Mouse (Mus musculus): ENCODE results near the gene Stk11. TPM values are rescaled to one million over a fixed set of nuclear protein-coding genes. Genes with fewer than 3 reads are reported as not detected.

The Stk11 gene
- polyA plus RNA-seq, 1 experiment from 2014 or later: 15.4 TPM

- 88% methylated on average over 6 of the region's 6 CpGs for WGBS
- Histone ChIP-seq H3K4me2 (ENCODE audit: low read length) (no peak overlapping the region), H3K9ac (ENCODE audit: low read depth, low read length) (no peak overlapping the region), H3K27ac (ENCODE audit: low read length) (no peak overlapping the region), H3K9me3 (replicated peaks; ENCODE audit: control insufficient read depth, low read length, poor library complexity, severe bottlenecking) (no peaks in the 10 kb centered on the region), H3K27me3 (ENCODE audit: control insufficient read depth, insufficient read depth, low read depth, low read length) (no peaks in the 10 kb centered on the region), H3K4me1 (ENCODE audit: control insufficient read depth, insufficient read depth, low read length) (no peaks in the 10 kb centered on the region), H3K36me3 (ENCODE audit: control insufficient read depth, insufficient read depth, low read length) (no peaks in the 10 kb centered on the region), H3K4me3 (ENCODE audit: low read depth, low read length) (no peak overlapping the region)
- no peak for ATAC-seq
Measured at GRCm38 (mm10) chr10:80091527-80091926, 24.1 kb upstream of the Stk11 start.

DNA sequence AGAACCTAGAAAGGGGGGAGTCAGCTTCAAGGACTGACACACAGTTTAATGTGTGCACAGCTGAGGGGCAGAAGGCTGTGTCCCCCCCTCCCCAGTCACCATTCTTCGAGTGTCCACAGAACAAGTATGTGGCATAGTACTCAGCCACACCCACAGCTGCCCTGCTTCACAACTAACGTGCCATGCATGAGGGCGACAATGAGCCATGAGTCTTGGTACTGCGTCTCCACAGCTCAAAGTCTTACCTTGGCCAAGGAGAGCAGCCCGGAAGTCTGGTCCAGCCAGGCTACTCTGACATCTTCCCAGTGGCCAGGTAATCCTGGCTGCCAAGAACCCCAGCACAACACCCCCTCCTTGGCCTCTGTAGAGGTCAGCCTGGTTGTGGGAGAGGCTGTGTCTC, 22.9 kb upstream of the Stk11 start:
- no peak overlapping the region for H3K4me3 ChIP-seq (ENCODE audit: low read depth, low read length)
- H3K9me3 ChIP-seq (replicated peaks; ENCODE audit: control insufficient read depth, low read length, poor library complexity, severe bottlenecking): no peaks in the 10 kb centered on the region
- 79% methylated on average over 5 of the region's 5 CpGs for WGBS
- no peak overlapping the region for H3K27ac ChIP-seq (ENCODE audit: low read length)
- H3K27me3 ChIP-seq (ENCODE audit: control insufficient read depth, insufficient read depth, low read depth, low read length): no peaks in the 10 kb centered on the region
- H3K9ac ChIP-seq (ENCODE audit: low read depth, low read length): no peak overlapping the region
- H3K4me1 ChIP-seq (ENCODE audit: control insufficient read depth, insufficient read depth, low read length): no peaks in the 10 kb centered on the region
- H3K4me2 ChIP-seq (ENCODE audit: low read length): no peak overlapping the region
- no peak for ATAC-seq
- H3K36me3 ChIP-seq (ENCODE audit: control insufficient read depth, insufficient read depth, low read length): no peaks in the 10 kb centered on the region

DNA sequence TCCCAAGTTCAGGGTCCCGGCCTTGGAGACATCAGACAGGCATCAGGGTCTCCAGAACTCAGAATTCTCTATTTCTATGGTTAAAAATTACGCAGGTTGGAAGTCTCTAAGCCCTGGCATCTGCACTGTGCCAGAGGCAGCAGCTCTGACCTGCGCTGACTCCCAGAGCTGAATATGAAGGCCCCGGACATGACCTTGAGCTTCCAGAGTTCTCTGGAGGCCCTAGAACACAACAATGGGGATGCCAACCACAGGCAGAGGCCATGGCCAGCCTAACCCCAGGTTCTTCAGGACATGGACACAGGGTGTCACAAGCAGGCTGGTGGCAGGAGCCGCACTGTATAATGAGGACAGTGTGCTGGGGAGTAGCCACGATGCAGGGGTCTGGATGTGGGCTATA, 21.5 kb upstream of the Stk11 start:
- Histone ChIP-seq H3K9ac (ENCODE audit: low read depth, low read length) (no peak overlapping the region), H3K27me3 (ENCODE audit: control insufficient read depth, insufficient read depth, low read depth, low read length) (no peaks in the 10 kb centered on the region), H3K36me3 (ENCODE audit: control insufficient read depth, insufficient read depth, low read length) (no peaks in the 10 kb centered on the region), H3K27ac (ENCODE audit: low read length) (no peak overlapping the region), H3K4me2 (ENCODE audit: low read length) (no peak overlapping the region), H3K4me1 (ENCODE audit: control insufficient read depth, insufficient read depth, low read length) (no peaks in the 10 kb centered on the region), H3K9me3 (replicated peaks; ENCODE audit: control insufficient read depth, low read length, poor library complexity, severe bottlenecking) (no peaks in the 10 kb centered on the region), H3K4me3 (ENCODE audit: low read depth, low read length) (no peak overlapping the region)
- no peak for ATAC-seq
- 95% methylated on average over 6 of the region's 6 CpGs for WGBS

- Histone ChIP-seq H3K9ac (ENCODE audit: low read depth, low read length) (no peak overlapping the region), H3K4me1 (ENCODE audit: control insufficient read depth, insufficient read depth, low read length) (no peaks in the 10 kb centered on the region), H3K27me3 (ENCODE audit: control insufficient read depth, insufficient read depth, low read depth, low read length) (no peaks in the 10 kb centered on the region), H3K9me3 (replicated peaks; ENCODE audit: control insufficient read depth, low read length, poor library complexity, severe bottlenecking) (no peaks in the 10 kb centered on the region), H3K27ac (ENCODE audit: low read length) (no peak overlapping the region), H3K4me2 (ENCODE audit: low read length) (no peak overlapping the region), H3K4me3 (ENCODE audit: low read depth, low read length) (no peak overlapping the region), H3K36me3 (ENCODE audit: control insufficient read depth, insufficient read depth, low read length) (no peaks in the 10 kb centered on the region)
- 79% methylated on average over 3 of the region's 3 CpGs for WGBS
- no peak for ATAC-seq
Measured at GRCm38 (mm10) chr10:80094684-80095083, 20.9 kb upstream of the Stk11 start.

DNA sequence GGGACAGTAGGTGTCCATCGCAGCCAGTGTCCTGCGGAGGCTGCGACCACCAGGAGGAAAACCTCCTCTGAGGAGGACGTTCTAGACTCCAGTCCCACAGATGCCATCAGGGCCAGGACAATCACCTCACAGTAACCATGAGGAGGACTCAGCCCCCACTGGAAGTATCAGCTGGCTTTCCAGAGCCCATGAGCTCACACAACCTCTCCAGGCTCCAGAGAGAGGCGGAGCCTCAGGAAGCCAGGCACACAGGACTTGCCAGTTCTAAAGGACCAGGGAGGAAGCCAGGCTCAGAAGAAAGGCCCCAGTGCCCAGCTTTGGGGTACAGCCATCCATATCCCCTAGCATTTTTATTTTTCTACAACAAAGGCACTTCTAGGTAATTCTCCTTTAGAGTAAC, 20.1 kb upstream of the Stk11 start:
- Histone ChIP-seq H3K9ac (ENCODE audit: low read depth, low read length) (no peak overlapping the region), H3K4me3 (ENCODE audit: low read depth, low read length) (no peak overlapping the region), H3K4me2 (ENCODE audit: low read length) (no peak overlapping the region), H3K9me3 (replicated peaks; ENCODE audit: control insufficient read depth, low read length, poor library complexity, severe bottlenecking) (no peaks in the 10 kb centered on the region), H3K27me3 (ENCODE audit: control insufficient read depth, insufficient read depth, low read depth, low read length) (no peaks in the 10 kb centered on the region), H3K36me3 (ENCODE audit: control insufficient read depth, insufficient read depth, low read length) (no peaks in the 10 kb centered on the region), H3K27ac (ENCODE audit: low read length) (no peak overlapping the region), H3K4me1 (ENCODE audit: control insufficient read depth, insufficient read depth, low read length) (no peaks in the 10 kb centered on the region)
- 87% methylated on average over 5 of the region's 5 CpGs for WGBS
- ATAC-seq: no peak

DNA sequence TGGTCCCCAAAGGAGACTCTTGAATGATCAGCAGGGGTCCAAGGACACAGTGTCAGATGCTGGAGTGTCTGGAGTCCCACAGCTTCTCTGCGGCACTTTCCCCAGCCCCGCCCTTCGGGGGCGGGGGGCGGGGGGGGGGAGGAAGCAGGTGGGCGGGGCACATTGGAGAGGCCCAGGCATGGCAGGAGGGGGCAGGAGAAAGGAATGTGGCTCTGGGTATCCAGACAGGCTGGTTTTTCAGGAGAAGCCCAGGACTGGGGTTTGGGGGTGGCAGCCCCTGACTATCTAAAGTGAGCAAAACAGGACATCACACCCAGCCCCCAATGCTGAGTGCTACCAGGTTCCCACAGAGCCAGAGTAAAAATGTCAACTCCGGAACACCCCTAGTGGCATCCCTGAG, 18.3 kb upstream of the Stk11 start:
- Histone ChIP-seq H3K9me3 (replicated peaks; ENCODE audit: control insufficient read depth, low read length, poor library complexity, severe bottlenecking) (no peaks in the 10 kb centered on the region), H3K4me3 (ENCODE audit: low read depth, low read length) (no peak overlapping the region), H3K9ac (ENCODE audit: low read depth, low read length) (no peak overlapping the region), H3K36me3 (ENCODE audit: control insufficient read depth, insufficient read depth, low read length) (no peaks in the 10 kb centered on the region), H3K27me3 (ENCODE audit: control insufficient read depth, insufficient read depth, low read depth, low read length) (no peaks in the 10 kb centered on the region), H3K27ac (ENCODE audit: low read length) (no peak overlapping the region), H3K4me2 (ENCODE audit: low read length) (no peak overlapping the region), H3K4me1 (ENCODE audit: control insufficient read depth, insufficient read depth, low read length) (peaks cover 11% of the 10 kb centered on the region)
- 23% methylated on average over 6 of the region's 7 CpGs for WGBS
- no peak for ATAC-seq

DNA sequence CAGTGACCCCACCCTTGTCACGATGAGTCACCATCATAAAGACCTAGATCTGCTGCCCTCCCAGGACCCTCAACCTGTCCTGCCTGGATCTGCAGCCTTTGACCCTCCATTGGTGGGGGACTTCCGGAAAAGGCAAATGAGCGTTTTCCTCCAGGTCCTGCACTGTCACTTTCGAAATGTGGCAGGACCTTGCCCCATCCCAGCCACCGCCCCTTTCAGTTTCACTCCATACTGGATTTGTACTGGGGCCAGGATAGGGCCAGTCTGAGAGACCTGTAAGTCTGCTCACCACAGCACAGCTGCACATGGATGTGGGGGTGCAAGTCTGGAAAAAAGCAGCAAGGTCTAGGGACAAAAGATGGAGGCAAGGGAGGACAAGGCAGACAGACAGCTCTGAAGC, 17.0 kb upstream of the Stk11 start:
- Histone ChIP-seq H3K27me3 (ENCODE audit: control insufficient read depth, insufficient read depth, low read depth, low read length) (no peaks in the 10 kb centered on the region), H3K27ac (ENCODE audit: low read length) (no peak overlapping the region), H3K4me2 (ENCODE audit: low read length) (no peak overlapping the region), H3K4me3 (ENCODE audit: low read depth, low read length) (no peak overlapping the region), H3K9me3 (replicated peaks; ENCODE audit: control insufficient read depth, low read length, poor library complexity, severe bottlenecking) (no peaks in the 10 kb centered on the region), H3K4me1 (ENCODE audit: control insufficient read depth, insufficient read depth, low read length) (peaks cover 11% of the 10 kb centered on the region), H3K9ac (ENCODE audit: low read depth, low read length) (no peak overlapping the region), H3K36me3 (ENCODE audit: control insufficient read depth, insufficient read depth, low read length) (no peaks in the 10 kb centered on the region)
- WGBS: 88% methylated on average over 5 of the region's 5 CpGs
- no peak for ATAC-seq

DNA sequence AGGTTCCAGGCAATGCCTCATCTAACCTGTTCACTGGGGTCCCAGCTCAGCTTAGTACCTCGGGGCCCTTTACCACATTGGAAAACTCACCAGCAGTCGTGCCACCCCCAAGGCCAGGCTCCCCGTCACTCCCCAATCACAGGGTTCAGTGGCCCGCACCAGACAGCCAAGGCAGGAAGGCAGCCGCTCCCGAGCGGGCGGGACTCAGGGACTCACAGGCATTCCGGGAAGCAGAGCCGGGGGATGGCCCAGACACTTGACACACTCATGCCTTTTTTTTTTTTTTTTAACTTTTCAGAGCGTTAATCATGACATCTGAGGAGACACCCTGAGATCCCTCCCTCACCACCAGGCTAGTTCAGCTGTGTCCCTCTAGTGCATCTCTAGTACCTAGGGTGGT, 14.6 kb upstream of the Stk11 start:
- Histone ChIP-seq H3K27ac (ENCODE audit: low read length) (no peak overlapping the region), H3K4me2 (ENCODE audit: low read length) (peak overlapping the region; percentile 86; the same call in 1 of the 2 replicates), H3K9me3 (replicated peaks; ENCODE audit: control insufficient read depth, low read length, poor library complexity, severe bottlenecking) (no peaks in the 10 kb centered on the region), H3K9ac (ENCODE audit: low read depth, low read length) (no peak overlapping the region), H3K4me1 (ENCODE audit: control insufficient read depth, insufficient read depth, low read length) (peaks cover 11% of the 10 kb centered on the region), H3K36me3 (ENCODE audit: control insufficient read depth, insufficient read depth, low read length) (no peaks in the 10 kb centered on the region), H3K4me3 (ENCODE audit: low read depth, low read length) (no peak overlapping the region), H3K27me3 (ENCODE audit: control insufficient read depth, insufficient read depth, low read depth, low read length) (no peaks in the 10 kb centered on the region)
- ATAC-seq: no peak
- WGBS: 70% methylated on average over 11 of the region's 11 CpGs

DNA sequence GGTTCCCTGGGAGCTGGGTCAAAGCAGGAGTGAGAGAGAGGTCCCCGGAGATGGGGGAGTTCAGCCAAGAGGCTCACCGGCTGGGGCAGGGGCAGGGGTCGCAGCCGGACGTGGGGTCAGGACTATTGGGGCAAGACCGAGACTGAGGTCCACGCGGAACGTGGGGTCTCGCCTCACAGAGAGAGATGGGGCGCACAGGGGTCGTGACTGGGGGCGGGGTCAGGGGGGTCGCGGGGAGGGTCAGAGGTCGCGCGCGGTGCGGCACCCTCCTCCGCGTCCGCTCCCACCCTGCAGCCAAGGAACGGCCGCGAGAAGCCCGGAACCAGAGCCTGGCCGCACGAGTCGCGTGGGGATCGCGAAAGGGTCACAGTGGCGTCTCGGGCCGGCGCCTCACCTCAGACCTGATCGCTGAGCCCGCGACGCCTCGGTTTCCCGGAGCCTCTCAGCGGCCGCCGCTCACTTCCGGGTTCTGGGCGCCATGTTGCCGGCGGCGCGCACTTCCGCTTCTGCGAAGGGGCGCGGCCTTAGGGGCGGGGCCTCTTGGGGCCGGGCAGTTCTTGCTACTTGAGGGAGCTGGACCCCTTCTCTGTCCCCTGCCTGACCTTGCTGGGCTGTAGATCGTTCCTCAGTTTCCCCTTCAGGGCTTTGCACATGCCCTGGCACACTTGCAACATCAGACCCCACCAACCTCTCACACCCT, 13.2 kb upstream of the Stk11 start:
- no peaks in the 10 kb centered on the region for H3K36me3 ChIP-seq (ENCODE audit: control insufficient read depth, insufficient read depth, low read length)
- peak overlapping the region; percentile 47 for H3K27ac ChIP-seq (ENCODE audit: low read length)
- WGBS: under 1% methylated on average over 54 of the region's 59 CpGs
- H3K4me1 ChIP-seq (ENCODE audit: control insufficient read depth, insufficient read depth, low read length): peaks cover 11% of the 10 kb centered on the region
- no peaks in the 10 kb centered on the region for H3K9me3 ChIP-seq (replicated peaks; ENCODE audit: control insufficient read depth, low read length, poor library complexity, severe bottlenecking)
- peak overlapping the region; percentile 86 for H3K4me2 ChIP-seq (ENCODE audit: low read length)
- no peaks in the 10 kb centered on the region for H3K27me3 ChIP-seq (ENCODE audit: control insufficient read depth, insufficient read depth, low read depth, low read length)
- ATAC-seq: peak; percentile 79
- H3K4me3 ChIP-seq (ENCODE audit: low read depth, low read length): peak overlapping the region; percentile 76
- peak overlapping the region; percentile 82 for H3K9ac ChIP-seq (ENCODE audit: low read depth, low read length)
